Mouse (Mus musculus) neutrophil, adult 65 days (primary cell): Measurements from ENCODE around the gene Col4a4. TPM values are rescaled to one million over a fixed set of nuclear protein-coding genes. Genes with fewer than 3 reads are reported as not detected.

Source experiments
- total RNA-seq: library from RNA; stranded (reverse); gene quantifications from 2 replicates; pipeline ENCODE4 v1.2.4, GENCODE M21; 2023

Gene Col4a4
- total RNA-seq, result not detected in 2 replicates

DNA sequence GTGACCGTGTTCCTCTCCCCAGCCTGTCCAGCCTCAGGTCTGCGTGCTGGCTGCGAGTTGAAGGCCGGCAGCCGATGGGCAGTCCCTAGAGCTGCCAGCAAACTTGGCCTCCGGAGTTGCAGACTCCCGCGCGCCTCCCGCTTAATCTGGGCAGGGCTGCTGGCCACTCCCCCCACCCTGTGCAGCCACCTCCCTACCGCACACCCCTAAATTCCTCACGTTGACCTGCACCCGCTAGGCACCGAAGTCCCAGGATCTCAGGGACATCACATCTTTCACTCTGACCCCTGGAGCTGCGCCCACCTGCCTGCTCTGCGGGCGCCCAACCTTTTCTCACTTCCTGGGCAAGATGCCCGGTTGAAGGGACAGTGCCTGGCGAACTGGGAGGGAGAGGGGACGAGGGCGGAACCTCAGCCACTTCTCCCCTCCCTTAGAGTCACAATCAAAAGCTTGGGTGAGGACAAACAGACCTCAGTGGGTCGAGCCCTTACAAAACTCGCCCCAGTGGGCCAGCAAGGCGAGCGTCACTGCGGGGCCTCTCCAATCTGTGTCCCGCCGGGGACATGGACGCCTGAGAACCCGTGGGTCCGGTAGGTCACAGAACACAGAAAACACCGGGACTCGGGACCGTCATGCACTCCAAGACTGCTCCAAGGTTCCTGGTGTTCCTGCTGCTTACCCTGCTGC, at the start of gene Col4a4, which contains the start of gene Col4a3:
TSS of gene Col4a4 (minus strand) at position 137 of the 687 bp plus-strand sequence.
TSS of gene Col4a3 (plus strand) at position 209 of the 687 bp plus-strand sequence.

Other genes with a start within 250 kb of the Col4a4 start
- gene Col4a3, start 72 bp upstream of the Col4a4 start, total RNA-seq, result not detected in 2 replicates
- gene Mff, start 138.0 kb upstream of the Col4a4 start, total RNA-seq, result 110 and 118 TPM in 2 replicates
- gene Tm4sf20, start 181.6 kb upstream of the Col4a4 start, total RNA-seq, result not detected in 2 replicates
- not detected in 2 replicates for gene Gm47791, start 184.4 kb upstream of the Col4a4 start, total RNA-seq